Mouse (Mus musculus) ES-E14 (cell line): ENCODE data around the gene Atp13a1.

Experiments
- CHD2 ChIP-seq: IDR thresholded peaks from 2 replicates; pipeline ENCODE4 v1.6.1; 2014; ENCODE audit warnings: mild to moderate bottlenecking, low read depth, low read length, inconsistent platforms
- HCFC1 ChIP-seq: IDR thresholded peaks from 2 replicates; pipeline ENCODE4 v1.6.1; 2012; ENCODE audit warnings: low read length, inconsistent platforms, borderline replicate concordance; ENCODE audit not compliant: insufficient read depth
- MAFK ChIP-seq: IDR thresholded peaks from 2 replicates; pipeline ENCODE4 v1.6.1; 2014; ENCODE audit warnings: mild to moderate bottlenecking, low read depth, low read length, inconsistent platforms; ENCODE audit not compliant: insufficient read depth
- ZC3H11A ChIP-seq: IDR thresholded peaks from 2 replicates; pipeline ENCODE4 v1.6.1; 2012; ENCODE audit warnings: low read depth, mild to moderate bottlenecking, inconsistent platforms, low read length, borderline replicate concordance

- TF ChIP-seq CHD2 (no peak), HCFC1 (no peak), ZC3H11A (no peak), MAFK (no peak)
Measured at GRCm38 (mm10) chr8:69799261-69799660, 8.3 kb downstream of the Atp13a1 start.
